Mouse (Mus musculus) central nervous system, embryonic 18 days (tissue): ENCODE results near the gene Nat8f5. TPM values are rescaled to one million over a fixed set of nuclear protein-coding genes. Genes with fewer than 3 reads are reported as not detected.

Experiments
- polyA plus RNA-seq: library from polyadenylated mRNA; depleted of rRNA; stranded (reverse); fragments of >200 nt; gene quantifications from 2 replicates; pipeline ENCODE4 v1.2.3, GENCODE M21; 2012; rRNA removed

Gene Nat8f5
- polyA plus RNA-seq = 0.16 and 0.24 TPM in 2 replicates

DNA sequence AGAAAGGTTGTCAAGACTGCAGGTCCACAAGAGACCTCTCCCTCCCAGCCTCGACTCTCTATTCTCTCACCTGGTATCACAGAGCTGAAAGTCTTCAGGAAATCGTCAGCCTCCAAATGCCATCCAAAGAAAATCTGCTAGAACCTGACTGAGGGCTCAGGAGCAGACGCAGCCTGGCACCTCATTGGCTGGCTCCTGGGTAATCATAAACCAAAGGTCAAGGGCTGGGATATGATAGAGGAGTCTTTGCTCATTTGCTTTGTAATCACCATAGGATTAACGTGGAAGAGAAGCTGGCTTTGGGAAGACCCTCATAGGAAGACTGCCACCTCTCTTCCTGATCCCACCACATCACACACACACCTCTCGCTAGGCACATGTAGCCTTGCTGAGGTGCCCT is at the start of gene Nat8f5, which contains the start of gene Nat8f6:
Gene Nat8f5, minus strand, starts transcription at position 136 of the 400 bp plus-strand sequence.
Gene Nat8f6, minus strand, starts transcription at position 118 of the 400 bp plus-strand sequence.

DNA sequence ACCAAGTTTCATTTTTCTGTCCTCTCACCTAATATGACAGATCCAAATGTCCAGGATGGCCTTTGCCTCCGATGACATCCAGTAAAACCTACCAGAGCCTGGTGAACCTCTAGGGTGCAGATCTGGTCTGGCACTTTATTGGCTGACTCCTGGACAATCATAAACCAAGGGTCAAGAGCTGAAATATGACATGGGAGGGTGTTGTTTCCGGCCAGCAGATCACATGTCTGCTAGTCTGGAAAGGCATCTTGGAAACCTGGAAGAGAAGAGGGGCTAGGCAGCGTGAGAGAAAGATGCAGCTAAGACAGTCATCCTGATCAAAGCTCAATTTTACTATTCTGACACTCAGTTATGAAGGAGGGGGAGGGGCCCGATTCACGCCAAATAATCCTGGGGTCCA is 48.2 kb upstream of the Nat8f5 start, which contains the start of gene Nat8f2:
Gene Nat8f2, minus strand, starts transcription at position 153 of the 400 bp plus-strand sequence.

DNA sequence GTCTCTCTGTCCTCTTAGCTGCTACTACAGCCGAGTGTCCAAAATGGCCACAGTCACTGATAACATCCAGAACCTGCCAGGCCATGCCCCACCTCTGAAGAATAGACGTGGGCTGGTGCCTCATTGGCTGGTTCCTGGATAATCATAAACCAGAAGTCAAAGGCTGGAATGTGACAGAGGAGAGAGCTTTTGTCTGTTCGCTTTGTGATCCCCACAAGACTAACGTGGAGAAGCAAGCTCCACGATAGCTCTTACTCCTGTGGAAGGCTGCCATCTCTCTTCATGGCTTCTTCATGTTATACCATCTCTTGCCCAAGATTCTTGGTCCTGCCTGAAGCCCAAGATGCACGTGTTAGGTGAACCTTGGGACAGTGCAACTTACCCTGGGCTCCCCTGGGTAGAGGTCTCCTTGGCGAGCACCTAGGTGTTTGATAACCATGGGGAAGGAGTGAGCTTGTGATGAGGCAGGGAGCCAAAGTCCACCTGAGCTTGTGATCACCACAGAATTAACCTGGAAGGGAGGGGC is 11.1 kb upstream of the Nat8f5 start, which contains the start of gene Nat8:
Gene Nat8, minus strand, starts transcription at position 287 of the 526 bp plus-strand sequence.

Other genes with a start within 250 kb of the Nat8f5 start
- 5.1 and 5.3 TPM in 2 replicates for gene Alms1, start 233.4 kb downstream of the Nat8f5 start, polyA plus RNA-seq
- not detected in 2 replicates for gene Nat8f7, start 107.8 kb downstream of the Nat8f5 start, polyA plus RNA-seq
- 0.05 and 0.07 TPM in 2 replicates for gene Nat8f3, start 55.2 kb downstream of the Nat8f5 start, polyA plus RNA-seq
- 0.04 and 0.06 TPM in 2 replicates for gene Nat8f6, start within 50 bp of the Nat8f5 start, polyA plus RNA-seq
- gene Nat8, start 11.1 kb upstream of the Nat8f5 start, polyA plus RNA-seq = 0.13 and 0.18 TPM in 2 replicates
- gene Nat8f2, start 48.2 kb upstream of the Nat8f5 start, polyA plus RNA-seq = 0.05 and 0.06 TPM in 2 replicates
- 4.4 TPM in 2 replicates for gene Nat8f4, start 83.9 kb upstream of the Nat8f5 start, polyA plus RNA-seq
- 50.4 and 53.6 TPM in 2 replicates for gene Tprkb, start 90.9 kb upstream of the Nat8f5 start, polyA plus RNA-seq
- 15.6 and 18.2 TPM in 2 replicates for gene Nat8f1, start 94.7 kb upstream of the Nat8f5 start, polyA plus RNA-seq
- gene Dusp11, start 140.7 kb upstream of the Nat8f5 start, polyA plus RNA-seq = 164 and 182 TPM in 2 replicates
- not detected in 2 replicates for gene Figla, start 195.2 kb upstream of the Nat8f5 start, polyA plus RNA-seq
- gene Add2, start 207.7 kb upstream of the Nat8f5 start, polyA plus RNA-seq = 187 and 210 TPM in 2 replicates